ENCODE assay signal across 24 mouse cellular contexts in genomic region chr6:48197696-48198378, GRCm38 (mm10).
"Had no signal": no experiment of that assay in that cellular context is flagged by ENCODE, and none has a peak within 500 bp of the region (broad histone marks: within the 10 kb centered on the region; RNA-seq: fewer than 3 reads in every experiment).

No protein-coding gene starts in this region.

- H3K4me1 ChIP-seq: limb, embryonic 10.5 days; limb, embryonic 13.5 days; liver, embryonic 12.5 days; liver, embryonic 15.5 days; lung, embryonic 15.5 days; megakaryocyte, embryonic 14.5 days; stomach, embryonic 15.5 days had no signal

- H3K4me2 ChIP-seq: limb, embryonic 13.5 days; liver, embryonic 12.5 days; liver, embryonic 15.5 days; lung, embryonic 15.5 days; midbrain, embryonic 11.5 days; stomach, embryonic 15.5 days had no signal

- H3K27ac ChIP-seq: layer of hippocampus, adult 2 months; limb, embryonic 10.5 days; limb, embryonic 13.5 days; liver, embryonic 12.5 days; liver, embryonic 15.5 days; lung, embryonic 15.5 days; stomach, embryonic 15.5 days had no signal

- DNase-seq: kidney, adult 11 months; kidney, adult 8-10 months; kidney, postnatal 14 days; kidney, postnatal 4 days; layer of hippocampus, adult 9-11 months; liver; lung, adult 18-20 months; lung, postnatal 10 days; lung, postnatal 36 days; retina, postnatal 1 day; right cerebral cortex, postnatal 25 days; spleen, adult 18-20 months; thymus, postnatal 25 days had no signal

- H3K9ac ChIP-seq: limb, embryonic 13.5 days; liver, embryonic 12.5 days; liver, embryonic 15.5 days; lung, embryonic 15.5 days; stomach, embryonic 15.5 days had no signal

- H3K36me3 ChIP-seq: limb, embryonic 10.5 days; limb, embryonic 13.5 days; liver, embryonic 12.5 days; liver, embryonic 15.5 days; lung, embryonic 15.5 days; stomach, embryonic 15.5 days had no signal

- ATAC-seq: liver, embryonic 12.5 days; midbrain, embryonic 16.5 days had no signal

- H3K4me3 ChIP-seq: layer of hippocampus, adult 2 months; limb, embryonic 10.5 days; limb, embryonic 13.5 days; liver, embryonic 12.5 days; liver, embryonic 15.5 days; lung, embryonic 15.5 days; megakaryocyte, embryonic 14.5 days; myocyte; stomach, embryonic 15.5 days had no signal

- H3K9me3 ChIP-seq: limb, embryonic 10.5 days; limb, embryonic 13.5 days; liver, embryonic 12.5 days; liver, embryonic 15.5 days; lung, embryonic 15.5 days; megakaryocyte, embryonic 14.5 days; stomach, embryonic 15.5 days had no signal

- H3K27me3 ChIP-seq: limb, embryonic 13.5 days; liver, embryonic 12.5 days; liver, embryonic 15.5 days; lung, embryonic 15.5 days; megakaryocyte, embryonic 14.5 days; stomach, embryonic 15.5 days had no signal
